Mouse (Mus musculus) erythroblast, embryonic 14.5 days (primary cell): ENCODE measurements around the gene Slc44a3.

Experiments
- GATA1 ChIP-seq: IDR thresholded peaks from 2 replicates; pipeline ENCODE4 v1.6.1; 2012; ENCODE audit warnings: low read length, inconsistent platforms, mixed read lengths
- TAL1 ChIP-seq: IDR thresholded peaks from 3 replicates; pipeline ENCODE4 v1.6.1; 2012; ENCODE audit warnings: low read length, inconsistent platforms, mixed read lengths

DNA sequence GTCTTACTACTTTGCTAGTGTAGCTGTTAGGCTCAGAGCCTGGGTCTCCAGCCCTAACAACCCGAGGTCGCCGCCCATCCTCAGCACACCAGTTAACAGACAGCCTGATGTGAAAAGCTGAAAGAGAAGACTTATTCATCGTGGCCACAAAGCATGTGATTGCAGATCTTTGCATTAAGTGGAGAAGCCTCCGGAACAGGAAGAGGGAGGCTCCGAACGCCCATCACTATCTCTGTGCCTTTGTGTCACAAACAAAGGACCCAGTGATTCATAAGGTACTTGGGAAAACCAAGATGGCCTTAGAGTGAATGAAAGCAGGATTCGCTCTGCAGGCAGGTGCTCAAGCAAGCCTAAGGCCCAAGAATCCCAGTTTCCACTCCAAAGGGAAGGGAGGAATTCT, 26.7 kb upstream of the Slc44a3 start:
- TF ChIP-seq GATA1 (no peak), TAL1 (no peak)
